Mouse (Mus musculus): ENCODE results near the gene Rexo4. TPM values are rescaled to one million over a fixed set of nuclear protein-coding genes. Genes with fewer than 3 reads are reported as not detected.

Gene Rexo4
- total and polyA plus RNA-seq, 3 experiments = 53.6 to 74.8 (median 67.2) TPM

GRCm38 (mm10) chr2:26993936-26994335 is 29.8 kb upstream of the Rexo4 start:
- Histone ChIP-seq H3K9ac (ENCODE audit: insufficient read depth, low read depth) (no peak overlapping the region), H3K4me3 (replicated peaks in 1 of 3; ENCODE audit: low read depth in 2 of 3, low read length in 2 of 3, poor library complexity in 1 of 3) (no peak overlapping the region), H3K4me1 (ENCODE audit: control insufficient read depth in 1 of 2, insufficient read depth in 2 of 2) (no peaks in the 10 kb centered on the region), H3K36me3 (replicated peaks in 1 of 2; ENCODE audit: control insufficient read depth in 1 of 2, insufficient read depth in 1 of 2, low read length in 1 of 2) (no peaks in the 10 kb centered on the region), H3K9me3 (replicated peaks; ENCODE audit: low read length) (peaks cover 2% of the 10 kb centered on the region), H3K27ac (ENCODE audit: insufficient read depth, low read depth) (no peak overlapping the region), H3K27me3 (replicated peaks) (peaks cover 8% of the 10 kb centered on the region), H3K4me2 (ENCODE audit: insufficient read depth, low read depth, poor library complexity, severe bottlenecking) (no peak overlapping the region), H3K79me2 (replicated peaks; ENCODE audit: control insufficient read depth, extremely low read depth, insufficient read depth, poor library complexity, severe bottlenecking) (no peaks in the 10 kb centered on the region)
- dilution Hi-C loops (cut with MboI; ENCODE audit: extremely low pct_ligation_motif_present, extremely low pct_unique_long_range_greater_than_20kb, low sequenced_read_pairs) = no loop called here
- no peak for DNase-seq (ENCODE audit: extremely low read depth)
- in situ Hi-C loops (cut with MboI; ENCODE audit: low pct_ligation_motif_present, low pct_unique_long_range_greater_than_20kb, low sequenced_read_pairs) = no loop called here
- TF ChIP-seq POLR2A (IDR thresholded peaks at IDR 0.05; ENCODE audit: low read depth, low read length) = no peak
- TF ChIP-seq MAFK (IDR thresholded peaks at IDR 0.05; ENCODE audit: insufficient replicate concordance, low read length) = no peak
- no peak for TF ChIP-seq HCFC1 (IDR thresholded peaks at IDR 0.05; ENCODE audit: low read depth, low read length)
- no peak for TF ChIP-seq POLR2AphosphoS2 (IDR thresholded peaks at IDR 0.05; ENCODE audit: low read depth, low read length)
- TF ChIP-seq CTCF (conservative IDR thresholded peaks at IDR 0.05 in 1 of 2, IDR thresholded peaks at IDR 0.05 in 1 of 2; ENCODE audit: low read depth in 2 of 2, low read length in 2 of 2) = no peak
- TF ChIP-seq E2F4 (IDR thresholded peaks at IDR 0.05; ENCODE audit: insufficient replicate concordance, low read depth, low read length) = no peak
- no peak for TF ChIP-seq TCF12 (IDR thresholded peaks at IDR 0.05; ENCODE audit: low read depth, low read length)
- no peak for TF ChIP-seq TBP (conservative IDR thresholded peaks at IDR 0.05; ENCODE audit: low read depth, low read length)
- TF ChIP-seq MYC (IDR thresholded peaks at IDR 0.05; ENCODE audit: low read depth, low read length) = no peak
- TF ChIP-seq ETS1 (conservative IDR thresholded peaks at IDR 0.05; ENCODE audit: low read depth, low read length) = no peak
- TF ChIP-seq USF1 (IDR thresholded peaks at IDR 0.05; ENCODE audit: low read depth, low read length) = no peak
- TF ChIP-seq MAX (IDR thresholded peaks at IDR 0.05; ENCODE audit: low read length) = no peak
- TF ChIP-seq GABPA (IDR thresholded peaks at IDR 0.05; ENCODE audit: insufficient replicate concordance, low read depth, low read length) = no peak
- no peak for TF ChIP-seq ELF1 (IDR thresholded peaks at IDR 0.05; ENCODE audit: low read depth, low read length)
- no peak for TF ChIP-seq RAD21 (IDR thresholded peaks at IDR 0.05; ENCODE audit: low read depth, low read length)
- no peak for TF ChIP-seq PAX5 (IDR thresholded peaks at IDR 0.05; ENCODE audit: low read length)
- TF ChIP-seq CHD1 (IDR thresholded peaks at IDR 0.05; ENCODE audit: low read depth, low read length) = no peak
- no peak for TF ChIP-seq ZNF384 (IDR thresholded peaks at IDR 0.05; ENCODE audit: low read depth, low read length)
- TF ChIP-seq CHD2 (IDR thresholded peaks at IDR 0.05; ENCODE audit: low read length) = no peak

GRCm38 (mm10) chr2:26984640-26985039 is 20.5 kb upstream of the Rexo4 start:
- TF ChIP-seq RCOR1 (conservative IDR thresholded peaks at IDR 0.05; ENCODE audit: low read depth, low read length) = no peak
- no peak for TF ChIP-seq ZC3H11A (IDR thresholded peaks at IDR 0.05; ENCODE audit: low read depth, low read length)
- TF ChIP-seq CHD1 (IDR thresholded peaks at IDR 0.05; ENCODE audit: low read depth, low read length) = no peak
- no peak for TF ChIP-seq ETS1 (conservative IDR thresholded peaks at IDR 0.05; ENCODE audit: low read depth, low read length)
- TF ChIP-seq EP300 (IDR thresholded peaks at IDR 0.05; ENCODE audit: low read length) = no peak
- no peak for TF ChIP-seq RAD21 (IDR thresholded peaks at IDR 0.05; ENCODE audit: low read depth, low read length)
- no peak for TF ChIP-seq JUN (IDR thresholded peaks at IDR 0.05; ENCODE audit: insufficient read depth, low read depth, low read length)
- no peak overlapping the region for H3K4me3 ChIP-seq (replicated peaks in 1 of 3; ENCODE audit: low read depth in 2 of 3, low read length in 2 of 3, poor library complexity in 1 of 3)
- no peak overlapping the region for H3K27ac ChIP-seq (ENCODE audit: insufficient read depth, low read depth)
- no peak overlapping the region for H3K9ac ChIP-seq (ENCODE audit: insufficient read depth, low read depth)
- H3K4me1 ChIP-seq (ENCODE audit: control insufficient read depth in 1 of 2, insufficient read depth in 2 of 2) = no peaks in the 10 kb centered on the region
- H3K27me3 ChIP-seq (replicated peaks) = peaks cover 30% of the 10 kb centered on the region
- H3K4me2 ChIP-seq (ENCODE audit: insufficient read depth, low read depth, poor library complexity, severe bottlenecking) = no peak overlapping the region
- H3K9me3 ChIP-seq (replicated peaks; ENCODE audit: low read length) = no peaks in the 10 kb centered on the region
- in situ Hi-C loops (cut with MboI; ENCODE audit: low pct_ligation_motif_present, low pct_unique_long_range_greater_than_20kb, low sequenced_read_pairs) (no loop called here), dilution Hi-C loops (cut with MboI; ENCODE audit: extremely low pct_ligation_motif_present, extremely low pct_unique_long_range_greater_than_20kb, low sequenced_read_pairs) (no loop called here)
- H3K36me3 ChIP-seq (replicated peaks in 1 of 2; ENCODE audit: control insufficient read depth in 1 of 2, insufficient read depth in 1 of 2, low read length in 1 of 2) = no peaks in the 10 kb centered on the region
- DNase-seq (ENCODE audit: extremely low read depth) = no peak
- no peaks in the 10 kb centered on the region for H3K79me2 ChIP-seq (replicated peaks; ENCODE audit: control insufficient read depth, extremely low read depth, insufficient read depth, poor library complexity, severe bottlenecking)

All from CH12.LX (cell line).